Mouse (Mus musculus) bone marrow macrophage, adult 2 months (primary cell): ENCODE results near the gene Elf3.

Experiments
- CTCF ChIP-seq: IDR thresholded peaks from 2 replicates; pipeline ENCODE4 v1.5.1; 2012; ENCODE audit warnings: low read depth, mild to moderate bottlenecking, low read length, moderate library complexity
- POLR2A ChIP-seq: IDR thresholded peaks from 2 replicates; pipeline ENCODE4 v1.6.1; 2012; ENCODE audit warnings: mild to moderate bottlenecking, low read depth, low read length, borderline replicate concordance

DNA sequence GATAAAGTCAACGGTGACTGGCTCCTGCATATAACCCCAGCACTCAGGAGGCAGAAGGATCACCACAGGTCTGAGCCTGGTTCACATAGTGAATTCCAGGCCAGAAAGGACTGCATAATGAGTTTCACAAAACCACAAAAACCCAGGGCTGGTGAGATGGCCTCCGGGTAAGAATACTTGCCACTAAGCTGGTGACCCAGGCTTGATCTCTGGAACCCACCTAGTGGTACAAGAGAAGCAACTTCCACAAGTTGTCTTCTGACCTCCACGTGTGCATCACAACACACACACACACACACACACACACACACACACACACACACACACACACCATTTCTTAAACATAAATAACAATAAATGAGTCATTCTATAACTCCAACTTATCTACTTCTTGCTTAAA is 4.0 kb upstream of the Elf3 start:
- no peak for TF ChIP-seq CTCF
- TF ChIP-seq POLR2A = no peak
